Mouse (Mus musculus) CH12.LX (cell line): ENCODE data around the gene Capn1. TPM values are rescaled to one million over a fixed set of nuclear protein-coding genes. Genes with fewer than 3 reads are reported as not detected.

ENCODE experiments used
- DNase-seq: peaks from one replicate; pipeline ENCODE4 v3.0.0-alpha.2; 2013; ENCODE audit errors: extremely low read depth
- H3K27ac ChIP-seq: 2 replicates; pipeline ENCODE4 v1.5.1; 2012; ENCODE audit warnings: low read depth, mild to moderate bottlenecking, control low read depth, moderate library complexity; ENCODE audit not compliant: insufficient read depth
- H3K27me3 ChIP-seq: replicated peaks from 2 replicates; pipeline ENCODE3; 2012; ENCODE audit warnings: inconsistent platforms
- H3K36me3 ChIP-seq, 2 experiments: replicated peaks in 1 of 2; 2 replicates each; pipeline versions ENCODE3 to v1.6.1; 2012; ENCODE audit warnings: inconsistent platforms in 1 of 2, low read length in 1 of 2, mild to moderate bottlenecking in 1 of 2, mixed read lengths in 1 of 2, moderate library complexity in 1 of 2; ENCODE audit not compliant: control insufficient read depth in 1 of 2, insufficient read depth in 1 of 2
- H3K4me1 ChIP-seq, 2 experiments: 2 replicates each; pipeline ENCODE4 v1.6.1; 2012; ENCODE audit warnings: inconsistent platforms in 1 of 2, moderate library complexity in 1 of 2; ENCODE audit not compliant: insufficient read depth in 2 of 2, control insufficient read depth in 1 of 2
- H3K4me2 ChIP-seq: 2 replicates; pipeline ENCODE4 v1.6.1; 2012; ENCODE audit warnings: low read depth, mild to moderate bottlenecking, control low read depth; ENCODE audit not compliant: poor library complexity, insufficient read depth, severe bottlenecking
- H3K4me3 ChIP-seq, 3 experiments: fragments of 150-350 bp in 1 of 3; sonication (generic) in 1 of 3; replicated peaks in 1 of 3; 2 replicates each; pipeline versions ENCODE3 to v1.5.1; 2011 to 2012; ENCODE audit warnings: low read depth in 2 of 3, low read length in 2 of 3, mild to moderate bottlenecking in 2 of 3, moderate library complexity in 2 of 3, control low read depth in 1 of 3, improper control_type of control experiment in 1 of 3, inconsistent platforms in 1 of 3, mixed read lengths in 1 of 3; ENCODE audit not compliant: poor library complexity in 1 of 3
- H3K79me2 ChIP-seq: replicated peaks from 2 replicates; pipeline ENCODE4 v1.6.1; 2012; ENCODE audit warnings: mild to moderate bottlenecking, moderate library complexity; ENCODE audit not compliant: control insufficient read depth, poor library complexity, insufficient read depth, severe bottlenecking; ENCODE audit errors: extremely low read depth
- H3K9ac ChIP-seq: 2 replicates; pipeline ENCODE4 v1.6.1; 2012; ENCODE audit warnings: low read depth, mild to moderate bottlenecking, control low read depth, moderate library complexity; ENCODE audit not compliant: insufficient read depth
- H3K9me3 ChIP-seq: replicated peaks from 2 replicates; pipeline ENCODE3; 2012; ENCODE audit warnings: low read length, inconsistent platforms, mixed read lengths
- CHD1 ChIP-seq: IDR thresholded peaks from 2 replicates; pipeline ENCODE4 v1.6.1; 2012; ENCODE audit warnings: low read depth, low read length, improper control_type of control experiment, inconsistent platforms
- CHD2 ChIP-seq: IDR thresholded peaks from 2 replicates; pipeline ENCODE4 v1.6.1; 2011; ENCODE audit warnings: low read length, improper control_type of control experiment
- E2F4 ChIP-seq: IDR thresholded peaks from 2 replicates; pipeline ENCODE4 v1.6.1; 2011; ENCODE audit warnings: low read depth, low read length, improper control_type of control experiment; ENCODE audit not compliant: insufficient replicate concordance
- ELF1 ChIP-seq: IDR thresholded peaks from 2 replicates; pipeline ENCODE4 v1.6.1; 2014; ENCODE audit warnings: low read depth, mild to moderate bottlenecking, inconsistent platforms, low read length, improper control_type of control experiment
- EP300 ChIP-seq: IDR thresholded peaks from 2 replicates; pipeline ENCODE4 v1.6.1; 2011; ENCODE audit warnings: low read length, improper control_type of control experiment
- GABPA ChIP-seq: IDR thresholded peaks from 2 replicates; pipeline ENCODE4 v1.6.1; 2012; ENCODE audit warnings: low read depth, low read length, improper control_type of control experiment, inconsistent platforms; ENCODE audit not compliant: insufficient replicate concordance
- JUND ChIP-seq: conservative IDR thresholded peaks from 2 replicates; pipeline ENCODE4 v1.6.1; 2011; ENCODE audit warnings: low read depth, low read length, improper control_type of control experiment
- MAFK ChIP-seq: IDR thresholded peaks from 2 replicates; pipeline ENCODE4 v1.6.1; 2011; ENCODE audit warnings: low read length, improper control_type of control experiment; ENCODE audit not compliant: insufficient replicate concordance
- MAZ ChIP-seq: IDR thresholded peaks from 2 replicates; pipeline ENCODE4 v1.6.1; 2012; ENCODE audit warnings: low read depth, mild to moderate bottlenecking, inconsistent platforms, low read length, improper control_type of control experiment, moderate library complexity
- MYC ChIP-seq: IDR thresholded peaks from 2 replicates; pipeline ENCODE4 v1.6.1; 2011; ENCODE audit warnings: low read depth, mild to moderate bottlenecking, improper control_type of control experiment, low read length
- NELFE ChIP-seq: IDR thresholded peaks from 2 replicates; pipeline ENCODE4 v1.6.1; 2011; ENCODE audit warnings: low read depth, low read length, improper control_type of control experiment
- PAX5 ChIP-seq: IDR thresholded peaks from 2 replicates; pipeline ENCODE4 v1.6.1; 2012; ENCODE audit warnings: low read length, inconsistent platforms, mixed read lengths
- POLR2A ChIP-seq: IDR thresholded peaks from 2 replicates; pipeline ENCODE4 v1.6.1; 2011; ENCODE audit warnings: low read depth, mild to moderate bottlenecking, improper control_type of control experiment, low read length
- POLR2AphosphoS2 ChIP-seq: IDR thresholded peaks from 2 replicates; pipeline ENCODE4 v1.6.1; 2011; ENCODE audit warnings: low read depth, low read length, improper control_type of control experiment
- SIN3A ChIP-seq: IDR thresholded peaks from 2 replicates; pipeline ENCODE4 v1.6.1; 2012; ENCODE audit warnings: low read length, improper control_type of control experiment, inconsistent platforms
- UBTF ChIP-seq: IDR thresholded peaks from 2 replicates; pipeline ENCODE4 v1.6.1; 2012; ENCODE audit warnings: low read depth, mild to moderate bottlenecking, inconsistent platforms, low read length, improper control_type of control experiment, moderate library complexity
- USF1 ChIP-seq: IDR thresholded peaks from 2 replicates; pipeline ENCODE4 v1.6.1; 2014; ENCODE audit warnings: low read depth, mild to moderate bottlenecking, inconsistent platforms, low read length, improper control_type of control experiment
- ZC3H11A ChIP-seq: IDR thresholded peaks from 2 replicates; pipeline ENCODE4 v1.6.1; 2012; ENCODE audit warnings: low read depth, mild to moderate bottlenecking, inconsistent platforms, low read length, improper control_type of control experiment
- ZKSCAN1 ChIP-seq: IDR thresholded peaks from 2 replicates; pipeline ENCODE4 v1.6.1; 2012; ENCODE audit warnings: low read depth, inconsistent platforms, low read length, improper control_type of control experiment, borderline replicate concordance
- ZNF384 ChIP-seq: IDR thresholded peaks from 2 replicates; pipeline ENCODE4 v1.6.1; 2012; ENCODE audit warnings: low read depth, low read length, improper control_type of control experiment, inconsistent platforms
- dilution Hi-C: fragments of 300-500 bp; cut with MboI; formaldehyde crosslinking; loops from 2 replicates; pipeline ENCODE4 v1.14.3; 2020; ENCODE audit warnings: low sequenced_read_pairs; ENCODE audit not compliant: extremely low pct_unique_long_range_greater_than_20kb, extremely low pct_ligation_motif_present
- in situ Hi-C: fragments of 300-500 bp; cut with MboI; formaldehyde crosslinking; loops from 3 replicates; pipeline ENCODE4 v1.14.3; 2019; ENCODE audit warnings: low sequenced_read_pairs, low pct_ligation_motif_present, low pct_unique_long_range_greater_than_20kb, mixed read lengths
- polyA plus RNA-seq: library from polyadenylated mRNA; unstranded; fragments of >175 nt; gene quantifications from 2 replicates; pipeline ENCODE4 v1.2.1, GENCODE M21; 2012; ENCODE audit warnings: low read depth; ENCODE audit not compliant: insufficient read length
- total RNA-seq, 2 experiments: library from RNA; depleted of rRNA; stranded (reverse); fragments of 300-350 nt in 1 of 2; fragments of >200 nt in 1 of 2; gene quantifications; 2 replicates each; pipeline ENCODE4 v1.2.3; 2012 to 2014

Gene Capn1
- total and polyA plus RNA-seq, 3 experiments, result 20.0 to 42.9 (median 40.2) TPM

GRCm38 (mm10) chr19:6023930-6024329 lies 8.2 kb upstream of the Capn1 start:
- in situ Hi-C loops (no loop called here), dilution Hi-C loops (no loop called here)
- no peaks in the 10 kb centered on the region for H3K79me2 ChIP-seq
- no peak overlapping the region for H3K4me3 ChIP-seq
- H3K4me1 ChIP-seq, result peaks cover 5 to 19% of the 10 kb centered on the region in 2 experiments
- no peak overlapping the region for H3K4me2 ChIP-seq
- no peak for DNase-seq
- H3K27me3 ChIP-seq, result peaks cover 6% of the 10 kb centered on the region
- H3K36me3 ChIP-seq, result no peaks in the 10 kb centered on the region
- no peak for TF ChIP-seq POLR2AphosphoS2
- TF ChIP-seq GABPA, result no peak
- no peak for TF ChIP-seq CHD1
- no peak for TF ChIP-seq MAZ
- TF ChIP-seq POLR2A, result no peak
- TF ChIP-seq MAFK, result no peak
- no peak for TF ChIP-seq USF1
- no peak for TF ChIP-seq ELF1
- TF ChIP-seq UBTF, result no peak
- H3K9ac ChIP-seq, result no peak overlapping the region
- H3K27ac ChIP-seq, result no peak overlapping the region
- no peaks in the 10 kb centered on the region for H3K9me3 ChIP-seq

GRCm38 (mm10) chr19:6023059-6023458 lies 7.4 kb upstream of the Capn1 start:
- H3K4me1 ChIP-seq, result peaks cover 5 to 22% of the 10 kb centered on the region in 2 experiments
- DNase-seq, result no peak
- TF ChIP-seq ZKSCAN1 (no peak), JUND (no peak), CHD2 (no peak), UBTF (no peak), E2F4 (no peak), ZC3H11A (no peak), NELFE (no peak), PAX5 (no peak), EP300 (no peak), USF1 (no peak), SIN3A (no peak), ZNF384 (no peak), MYC (no peak)
- H3K27ac ChIP-seq, result no peak overlapping the region
- no peaks in the 10 kb centered on the region for H3K9me3 ChIP-seq
- no peaks in the 10 kb centered on the region for H3K79me2 ChIP-seq
- in situ Hi-C loops (no loop called here), dilution Hi-C loops (no loop called here)
- no peak overlapping the region for H3K9ac ChIP-seq
- H3K27me3 ChIP-seq, result peaks cover 6% of the 10 kb centered on the region
- H3K4me3 ChIP-seq, result no peak overlapping the region
- H3K36me3 ChIP-seq, result no peaks in the 10 kb centered on the region
- H3K4me2 ChIP-seq, result no peak overlapping the region
